In genomic region chr12:52302961-52303360, GRCm38 (mm10) we compare ENCODE assay signal across 17 mouse cellular contexts.
"Had no signal": no experiment of that assay in that cellular context is flagged by ENCODE, and none has a peak within 500 bp of the region (broad histone marks: within the 10 kb centered on the region; RNA-seq: fewer than 3 reads in every experiment).

No protein-coding gene starts in this region.

- ATAC-seq: liver, embryonic 12.5 days; liver, postnatal 0 days; lung, postnatal 0 days; midbrain, embryonic 13.5 days; midbrain, embryonic 15.5 days; midbrain, embryonic 16.5 days had no signal

- DNase-seq: left cerebral cortex, postnatal 4 days; liver; liver, embryonic 13.5 days; liver, postnatal 0 days; lung, adult 18-20 months; lung, adult 2 months; lung, embryonic 14.5 days; lung, postnatal 10 days; lung, postnatal 14 days; lung, postnatal 36 days; lung, postnatal 4 days; midbrain, embryonic 14.5 days had no signal
